Comparison of ENCODE assay signal across 8 mouse cellular contexts in the genomic region with DNA sequence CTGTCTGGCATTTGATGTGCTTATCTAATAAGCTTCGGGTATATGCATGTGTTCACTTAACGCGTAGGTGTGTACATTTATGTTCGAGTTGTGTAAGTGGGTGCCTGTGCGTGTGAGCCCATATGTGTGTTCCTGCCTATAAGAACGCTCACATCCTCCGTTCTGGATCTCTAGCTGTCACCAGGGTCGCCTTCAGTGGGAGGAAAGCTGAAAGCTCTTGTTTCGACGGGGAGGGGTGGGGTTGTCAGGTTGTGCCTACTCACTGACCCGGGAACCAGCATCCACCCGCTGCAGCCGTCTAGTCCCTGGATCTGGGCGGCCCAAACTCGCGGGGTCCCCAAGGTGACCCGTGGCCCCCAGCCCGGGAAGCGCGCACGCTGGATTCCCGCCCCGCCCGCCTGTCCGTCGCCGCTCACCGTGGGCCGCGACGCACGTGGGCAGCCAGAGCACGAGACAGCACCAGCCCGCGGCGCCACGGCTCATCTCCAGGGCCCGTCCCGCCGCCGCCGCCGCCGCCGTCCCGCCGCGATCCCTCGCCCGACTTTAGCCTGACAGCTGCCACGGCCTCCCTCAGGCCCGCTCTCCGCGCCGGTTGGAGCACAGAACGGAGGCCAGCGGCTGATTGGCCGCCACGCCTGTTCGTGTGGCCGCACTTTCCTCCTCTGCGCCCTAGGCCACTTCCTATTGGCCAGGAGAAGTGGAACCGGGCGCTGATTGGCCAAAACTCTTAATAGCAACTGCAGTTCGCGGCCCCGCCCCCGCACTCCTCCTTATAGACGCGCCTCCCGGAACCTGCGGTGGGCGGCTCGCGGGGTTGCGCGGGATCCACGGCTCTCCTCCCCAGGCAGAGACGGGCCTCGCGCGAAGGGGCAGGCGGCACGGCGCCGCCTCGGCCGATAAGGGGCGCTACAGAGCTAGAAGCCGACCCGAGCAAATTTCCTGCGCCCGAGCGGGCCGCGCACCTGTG. TPM values are rescaled to one million over a fixed set of nuclear protein-coding genes. Genes with fewer than 3 reads are reported as not detected.
DNase-seq lines count a peak whose midpoint lies in the region; ATAC-seq and TF ChIP-seq lines count a peak whose summit lies in the region.

A gene (plus strand): TSS at position 818 of the 967 bp plus-strand sequence.

- DNase-seq in A20 (ENCODE audit: low read depth, low spot score): peak; percentile 100
- DNase-seq in heart, adult 9 months (ENCODE audit: low spot score in 2 of 2): peak; percentile 99
- peak; percentile 93 for DNase-seq in monocyte, adult 2 months (ENCODE audit: low read depth in 1 of 2, low spot score in 2 of 2)
- peak; percentile 98 for DNase-seq in spleen, postnatal 36 days (ENCODE audit: low spot score in 2 of 2)

- peak within 1 kb of the TSS; percentile 90 for H3K4me2 ChIP-seq in kidney, embryonic 14.5 days (replicated peaks; ENCODE audit: low read depth, low read length)
- peak within 1 kb of the TSS; percentile 96 for H3K4me2 ChIP-seq in limb, embryonic 15.5 days

- H3K36me3 ChIP-seq in kidney, embryonic 14.5 days (ENCODE audit: control insufficient read depth, insufficient read depth, low read length): peaks cover 14% of the 10 kb centered on the region
- peaks cover 16% of the 10 kb centered on the region for H3K36me3 ChIP-seq in limb, embryonic 15.5 days

- TF ChIP-seq POLR2A in bone marrow macrophage, adult 2 months (IDR thresholded peaks at IDR 0.05; ENCODE audit: borderline replicate concordance, low read depth, low read length): no peak
- peak; percentile 48; the same call in 1 of the 2 replicates for TF ChIP-seq POLR2A in embryonic fibroblast, embryonic 13.5 days (IDR thresholded peaks at IDR 0.05; ENCODE audit: low read depth, low read length)

- H3K27ac ChIP-seq in bone marrow macrophage, adult 2 months (ENCODE audit: insufficient read depth, low read depth, low read length): peak within 1 kb of the TSS; percentile 90
- H3K27ac ChIP-seq in embryonic fibroblast, embryonic 13.5 days (ENCODE audit: insufficient read depth, low read length): peak within 1 kb of the TSS; percentile 77
- peak within 1 kb of the TSS; percentile 93 for H3K27ac ChIP-seq in kidney, embryonic 14.5 days (ENCODE audit: low read depth, low read length)
- peak within 1 kb of the TSS; percentile 93 for H3K27ac ChIP-seq in limb, embryonic 15.5 days

- H3K4me3 ChIP-seq in bone marrow macrophage, adult 2 months (ENCODE audit: insufficient read depth, low read length): peak within 1 kb of the TSS; percentile 99
- H3K4me3 ChIP-seq in embryonic fibroblast, embryonic 13.5 days (ENCODE audit: insufficient read depth, low read length): peak within 1 kb of the TSS; percentile 90
- H3K4me3 ChIP-seq in kidney, embryonic 14.5 days (ENCODE audit: low read length): peak within 1 kb of the TSS; percentile 63
- peak within 1 kb of the TSS; percentile 81 for H3K4me3 ChIP-seq in limb, embryonic 15.5 days

- no peaks in the 10 kb centered on the region for H3K27me3 ChIP-seq in kidney, embryonic 14.5 days (ENCODE audit: control insufficient read depth, insufficient read depth, low read length)
- no peaks in the 10 kb centered on the region for H3K27me3 ChIP-seq in limb, embryonic 15.5 days

- no peak for TF ChIP-seq CTCF in bone marrow macrophage, adult 2 months (IDR thresholded peaks at IDR 0.05; ENCODE audit: low read depth, low read length)
- 0 out of 2 replicates have a peak, but pooled peaks have one; percentile 25 for TF ChIP-seq CTCF in embryonic fibroblast, embryonic 13.5 days (IDR thresholded peaks at IDR 0.05; ENCODE audit: borderline replicate concordance, insufficient read depth, low read length)

- H3K9me3 ChIP-seq in kidney, embryonic 14.5 days (ENCODE audit: control insufficient read depth, low read length): no peaks in the 10 kb centered on the region
- H3K9me3 ChIP-seq in limb, embryonic 15.5 days: no peaks in the 10 kb centered on the region

- peaks cover 14% of the 10 kb centered on the region; the same call in 1 of the 2 replicates for H3K4me1 ChIP-seq in bone marrow macrophage, adult 2 months (ENCODE audit: control insufficient read depth, insufficient read depth, low read length)
- H3K4me1 ChIP-seq in embryonic fibroblast, embryonic 13.5 days (ENCODE audit: control insufficient read depth, insufficient read depth, low read length): no peaks in the 10 kb centered on the region; the same call in 1 of the 2 replicates
- peaks cover 14% of the 10 kb centered on the region for H3K4me1 ChIP-seq in kidney, embryonic 14.5 days (ENCODE audit: control insufficient read depth, insufficient read depth, low read length)
- peaks cover 32% of the 10 kb centered on the region for H3K4me1 ChIP-seq in limb, embryonic 15.5 days

- ATAC-seq in kidney, embryonic 14.5 days (ENCODE audit: low FRiP score, low TSS enrichment): peak; percentile 95
- ATAC-seq in limb, embryonic 15.5 days (ENCODE audit: insufficient number of reproducible peaks, low FRiP score, low TSS enrichment, low read depth): peak; percentile 94

- peak within 1 kb of the TSS; percentile 82 for H3K9ac ChIP-seq in kidney, embryonic 14.5 days (ENCODE audit: low read depth, low read length)
- peak within 1 kb of the TSS; percentile 78 for H3K9ac ChIP-seq in limb, embryonic 15.5 days

- 2% methylated on average over 81 of the region's 96 CpGs for whole genome bisulfite sequencing in kidney, embryonic 14.5 days
- 2% methylated on average over 77 of the region's 96 CpGs for WGBS in limb, embryonic 15.5 days

RNA-seq across cellular contexts. Expression of the gene that starts here (rescaled TPM):
- 89.3 and 96.7 TPM in 2 replicates for polyA plus RNA-seq in bone marrow macrophage, adult 2 months (2012; ENCODE audit: insufficient read depth, insufficient read length, missing spikeins)
- 244 and 265 TPM in 2 replicates for polyA plus RNA-seq in embryonic fibroblast, embryonic 13.5 days (2011; ENCODE audit: insufficient read length, low read depth, missing spikeins)
- polyA plus RNA-seq in kidney, embryonic 14.5 days (2014; fragmentation: Nextera tagmentation; extraction: Ambion mirVana): 545 and 576 TPM in 2 replicates
- polyA plus RNA-seq in limb, embryonic 15.5 days (2015; fragmentation: Nextera tagmentation; extraction: Ambion mirVana): 407 and 425 TPM in 2 replicates

Comparison
In these comparisons a context has a peak if more than half of its experiments do, and no peak if none do; other contexts are left out.
1. Peak in every context shown above with its lines: DNase-seq, ATAC-seq, H3K4me3 ChIP-seq and H3K27ac ChIP-seq.